Mouse (Mus musculus) hindbrain, embryonic 15.5 days (tissue): Measurements from ENCODE around the gene Ets1. TPM values are rescaled to one million over a fixed set of nuclear protein-coding genes. Genes with fewer than 3 reads are reported as not detected.

ENCODE experiments used
- ATAC-seq: fragments of 200-750 bp; cut with Nextera tagmentation; 2 replicates; pipeline ENCODE4 v1.8.0; 2017; ENCODE audit warnings: low read depth, moderate number of reproducible peaks, moderate TSS enrichment; ENCODE audit not compliant: low FRiP score
- H3K27ac ChIP-seq: fragments of 300-500 bp; sonication (generic); replicated peaks from 2 replicates; pipeline ENCODE4 v1.5.1; 2015; ENCODE audit warnings: mild to moderate bottlenecking, inconsistent platforms
- H3K27me3 ChIP-seq: fragments of 300-500 bp; sonication (generic); 2 replicates; pipeline ENCODE4 v1.6.1; 2015; ENCODE audit warnings: control low read depth, inconsistent platforms
- H3K36me3 ChIP-seq: fragments of 300-500 bp; sonication (generic); 2 replicates; pipeline ENCODE4 v1.6.1; 2015; ENCODE audit warnings: control low read depth, inconsistent platforms
- H3K4me1 ChIP-seq: fragments of 300-500 bp; sonication (generic); replicated peaks from 2 replicates; pipeline ENCODE4 v1.6.1; 2015; ENCODE audit warnings: control low read depth, inconsistent platforms
- H3K4me2 ChIP-seq: fragments of 300-500 bp; sonication (generic); 2 replicates; pipeline ENCODE4 v1.6.1; 2015; ENCODE audit warnings: moderate library complexity, mild to moderate bottlenecking, inconsistent platforms
- H3K4me3 ChIP-seq: fragments of 300-500 bp; sonication (generic); 2 replicates; pipeline ENCODE4 v1.5.1; 2015; ENCODE audit warnings: mild to moderate bottlenecking, inconsistent platforms
- H3K9ac ChIP-seq: fragments of 300-500 bp; sonication (generic); 2 replicates; pipeline ENCODE4 v1.6.1; 2015; ENCODE audit warnings: inconsistent platforms
- H3K9me3 ChIP-seq: fragments of 300-500 bp; sonication (generic); 2 replicates; pipeline ENCODE4 v1.6.1; 2016; ENCODE audit warnings: control low read depth, inconsistent platforms
- WGBS: fragments of 180-500 bp; shearing (Covaris S2); methylation state at CpG from one replicate; pipeline ENCODE4 v1.1.7; 2015; 5-methylcytosine and 5-hydroxymethylcytosine counted together
- polyA plus RNA-seq: library from polyadenylated mRNA; unstranded; fragments of >200 nt; fragmentation: Nextera tagmentation; extraction: Ambion mirVana; gene quantifications from 2 replicates; pipeline ENCODE4 v1.2.1, GENCODE M21; 2015

Gene Ets1
- polyA plus RNA-seq, 1 experiment from 2014 or later: 18.9 TPM

DNA sequence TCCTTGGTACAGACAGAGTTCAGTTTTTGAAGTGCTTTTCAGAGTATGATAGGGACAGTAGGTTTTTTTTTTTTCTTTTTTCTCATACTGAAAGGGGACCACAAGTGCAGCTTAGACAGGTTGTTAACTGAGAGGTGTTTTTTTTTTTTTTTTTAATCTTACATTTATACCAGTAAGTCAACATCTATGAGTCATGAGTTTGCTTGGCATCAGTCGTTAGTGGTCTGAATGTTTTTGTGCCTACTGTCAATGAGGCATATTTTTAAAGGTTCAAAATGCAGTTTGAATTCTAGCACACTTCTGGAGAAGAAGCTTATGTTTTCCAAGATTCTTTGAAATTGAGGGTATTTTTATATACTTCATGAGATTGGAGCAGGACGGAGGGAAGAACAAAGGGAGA is 56.9 kb downstream of the Ets1 start:
- H3K4me2 ChIP-seq: no peak overlapping the region
- no peaks in the 10 kb centered on the region for H3K9me3 ChIP-seq
- no peak for ATAC-seq
- no peaks in the 10 kb centered on the region for H3K36me3 ChIP-seq
- WGBS: 88% methylated on average over 2 of the region's 2 CpGs
- H3K4me3 ChIP-seq: no peak overlapping the region
- peaks cover 18% of the 10 kb centered on the region for H3K4me1 ChIP-seq
- H3K27me3 ChIP-seq: peaks cover 89% of the 10 kb centered on the region
- H3K27ac ChIP-seq: no peak overlapping the region
- H3K9ac ChIP-seq: no peak overlapping the region

- Histone ChIP-seq H3K27ac (no peak overlapping the region), H3K4me3 (no peak overlapping the region), H3K4me2 (no peak overlapping the region), H3K4me1 (peaks cover 18% of the 10 kb centered on the region), H3K9me3 (no peaks in the 10 kb centered on the region), H3K9ac (no peak overlapping the region), H3K36me3 (no peaks in the 10 kb centered on the region), H3K27me3 (peaks cover 87% of the 10 kb centered on the region)
- ATAC-seq: no peak
- WGBS: 83% methylated on average over 3 of the region's 3 CpGs
These were observed 57.4 kb downstream of the Ets1 start for GRCm38 (mm10) chr9:32693411-32693810.

DNA sequence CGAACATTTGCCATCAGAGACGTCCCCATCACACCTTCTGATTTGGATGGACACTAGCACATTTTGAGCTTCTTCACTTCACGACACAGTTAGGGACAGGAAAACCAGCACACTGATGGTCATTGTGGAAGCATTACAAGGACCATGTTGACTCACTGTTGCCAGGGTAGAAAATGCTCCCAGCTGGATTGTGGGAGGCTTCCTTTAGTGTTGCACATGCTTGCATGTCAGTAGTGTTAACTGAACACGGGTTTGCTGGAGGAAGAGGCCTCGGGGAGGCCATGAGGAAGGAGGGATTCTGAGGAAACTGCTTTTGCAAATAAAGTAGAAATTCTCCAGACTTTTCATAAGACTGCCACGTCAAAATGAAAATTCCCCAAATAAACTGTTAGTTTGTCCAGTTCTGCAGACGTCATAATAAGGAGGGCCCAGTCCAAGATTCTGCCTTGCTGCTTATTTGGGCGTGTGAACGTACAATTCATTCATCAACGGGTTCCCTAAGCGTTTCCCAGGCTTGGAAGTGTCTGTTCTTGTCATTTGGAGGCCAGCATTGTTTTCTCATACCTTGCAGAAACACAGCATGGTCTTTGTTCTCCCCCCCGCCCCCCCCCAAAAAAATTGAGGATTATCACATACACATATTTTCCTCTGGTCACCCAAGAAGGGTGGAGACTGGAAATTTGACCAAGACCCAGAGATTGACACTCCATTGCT is 58.2 kb downstream of the Ets1 start:
- Histone ChIP-seq H3K4me1 (peaks cover 18% of the 10 kb centered on the region), H3K4me3 (no peak overlapping the region), H3K27me3 (peaks cover 85% of the 10 kb centered on the region), H3K36me3 (no peaks in the 10 kb centered on the region), H3K9ac (no peak overlapping the region), H3K27ac (no peak overlapping the region), H3K9me3 (no peaks in the 10 kb centered on the region), H3K4me2 (no peak overlapping the region)
- ATAC-seq: no peak
- WGBS: 71% methylated on average over 12 of the region's 12 CpGs

- Histone ChIP-seq H3K9ac (0 out of 2 replicates have a peak overlapping the region, but pooled peaks have one; percentile 46), H3K4me3 (peak overlapping the region; percentile 77), H3K36me3 (no peaks in the 10 kb centered on the region), H3K9me3 (no peaks in the 10 kb centered on the region), H3K4me2 (peak overlapping the region; percentile 89), H3K4me1 (peaks cover 18% of the 10 kb centered on the region), H3K27me3 (peaks cover 84% of the 10 kb centered on the region), H3K27ac (no peak overlapping the region)
- 60% methylated on average over 4 of the region's 4 CpGs for WGBS
- no peak for ATAC-seq
These were observed 59.0 kb downstream of the Ets1 start for GRCm38 (mm10) chr9:32694916-32695490.

- H3K9me3 ChIP-seq: no peaks in the 10 kb centered on the region
- H3K4me2 ChIP-seq: peak overlapping the region; percentile 89
- peak overlapping the region; percentile 46 for H3K9ac ChIP-seq
- H3K36me3 ChIP-seq: no peaks in the 10 kb centered on the region
- peak; percentile 96 for ATAC-seq
- peaks cover 81% of the 10 kb centered on the region for H3K27me3 ChIP-seq
- peak overlapping the region; percentile 77 for H3K4me3 ChIP-seq
- under 1% methylated on average over 63 of the region's 67 CpGs for WGBS
- peak overlapping the region; percentile 52 for H3K27ac ChIP-seq
- H3K4me1 ChIP-seq: peaks cover 18% of the 10 kb centered on the region
These were observed 59.6 kb downstream of the Ets1 start for GRCm38 (mm10) chr9:32695492-32696190.

DNA sequence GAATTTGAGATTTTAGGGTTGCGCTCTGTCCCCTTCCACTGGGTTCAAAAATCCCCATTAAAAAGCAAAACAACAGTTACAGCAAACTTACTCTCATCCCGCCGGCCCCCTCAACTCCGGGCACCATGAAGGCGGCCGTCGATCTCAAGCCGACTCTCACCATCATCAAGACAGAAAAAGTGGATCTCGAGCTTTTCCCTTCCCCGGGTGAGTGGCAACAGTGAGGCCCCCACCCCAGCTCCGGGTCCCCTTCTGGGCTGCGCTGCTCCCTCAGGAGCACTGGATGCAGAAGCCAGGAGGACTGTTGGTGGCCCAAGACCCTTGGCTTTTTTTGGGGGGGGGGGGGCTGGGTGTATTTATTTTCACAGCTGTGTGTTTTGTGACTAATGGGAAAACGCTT is 60.2 kb downstream of the Ets1 start:
- H3K27me3 ChIP-seq: peaks cover 75% of the 10 kb centered on the region
- no peaks in the 10 kb centered on the region for H3K36me3 ChIP-seq
- ATAC-seq: peak; percentile 51
- under 1% methylated on average over 13 of the region's 13 CpGs for WGBS
- peak overlapping the region; percentile 46 for H3K9ac ChIP-seq
- no peaks in the 10 kb centered on the region for H3K9me3 ChIP-seq
- peaks cover 16% of the 10 kb centered on the region for H3K4me1 ChIP-seq
- peak overlapping the region; percentile 52 for H3K27ac ChIP-seq
- peak overlapping the region; percentile 89 for H3K4me2 ChIP-seq
- peak overlapping the region; percentile 77 for H3K4me3 ChIP-seq

- Histone ChIP-seq H3K4me1 (peaks cover 13% of the 10 kb centered on the region), H3K4me2 (peak overlapping the region; percentile 89), H3K27me3 (peaks cover 70% of the 10 kb centered on the region), H3K4me3 (peak overlapping the region; percentile 77), H3K36me3 (no peaks in the 10 kb centered on the region), H3K27ac (no peak overlapping the region), H3K9ac (peak overlapping the region; percentile 46; the same call in 1 of the 2 replicates), H3K9me3 (no peaks in the 10 kb centered on the region)
- ATAC-seq: no peak
- 15% methylated on average over 7 of the region's 7 CpGs for WGBS
These were observed 60.7 kb downstream of the Ets1 start for GRCm38 (mm10) chr9:32696717-32697116.

- no peak overlapping the region for H3K27ac ChIP-seq
- H3K4me3 ChIP-seq: peak overlapping the region; percentile 77
- no peaks in the 10 kb centered on the region for H3K36me3 ChIP-seq
- no peak for ATAC-seq
- no peaks in the 10 kb centered on the region for H3K9me3 ChIP-seq
- 72% methylated on average over 9 of the region's 9 CpGs for WGBS
- peak overlapping the region; percentile 89 for H3K4me2 ChIP-seq
- peaks cover 13% of the 10 kb centered on the region for H3K4me1 ChIP-seq
- H3K27me3 ChIP-seq: peaks cover 63% of the 10 kb centered on the region
- 0 out of 2 replicates have a peak overlapping the region, but pooled peaks have one; percentile 3 for H3K9ac ChIP-seq
These were observed 61.5 kb downstream of the Ets1 start for GRCm38 (mm10) chr9:32697291-32698110.

GRCm38 (mm10) chr9:32698766-32699165 is 62.7 kb downstream of the Ets1 start:
- Histone ChIP-seq H3K4me2 (peak overlapping the region; percentile 19; the same call in 1 of the 2 replicates), H3K27me3 (peaks cover 51% of the 10 kb centered on the region), H3K4me3 (no peak overlapping the region), H3K9ac (no peak overlapping the region), H3K9me3 (no peaks in the 10 kb centered on the region), H3K27ac (no peak overlapping the region), H3K36me3 (no peaks in the 10 kb centered on the region), H3K4me1 (peaks cover 13% of the 10 kb centered on the region)
- WGBS: 84% methylated on average over 4 of the region's 4 CpGs
- no peak for ATAC-seq

GRCm38 (mm10) chr9:32699391-32699841 is 63.4 kb downstream of the Ets1 start:
- H3K9me3 ChIP-seq: no peaks in the 10 kb centered on the region
- H3K4me3 ChIP-seq: no peak overlapping the region
- peaks cover 13% of the 10 kb centered on the region for H3K4me1 ChIP-seq
- H3K9ac ChIP-seq: no peak overlapping the region
- no peak overlapping the region for H3K27ac ChIP-seq
- WGBS: 67% methylated on average over 8 of the region's 8 CpGs
- 0 out of 2 replicates have a peak overlapping the region, but pooled peaks have one; percentile 19 for H3K4me2 ChIP-seq
- H3K36me3 ChIP-seq: no peaks in the 10 kb centered on the region
- no peak for ATAC-seq
- H3K27me3 ChIP-seq: peaks cover 47% of the 10 kb centered on the region

GRCm38 (mm10) chr9:32700091-32700905 is 64.3 kb downstream of the Ets1 start:
- Histone ChIP-seq H3K9ac (no peak overlapping the region), H3K4me1 (peaks cover 7% of the 10 kb centered on the region), H3K4me2 (0 out of 2 replicates have a peak overlapping the region, but pooled peaks have one; percentile 19), H3K9me3 (no peaks in the 10 kb centered on the region), H3K36me3 (no peaks in the 10 kb centered on the region), H3K27me3 (peaks cover 41% of the 10 kb centered on the region), H3K27ac (no peak overlapping the region), H3K4me3 (no peak overlapping the region)
- WGBS: 75% methylated on average over 7 of the region's 7 CpGs
- no peak for ATAC-seq
